Mouse (Mus musculus) liver, embryonic 16.5 days (tissue): ENCODE results near the gene Sorcs2. TPM values are rescaled to one million over a fixed set of nuclear protein-coding genes. Genes with fewer than 3 reads are reported as not detected.

ENCODE experiments used
- ATAC-seq: fragments of 200-750 bp; cut with Nextera tagmentation; 2 replicates; pipeline ENCODE4 v1.8.0; 2017; ENCODE audit warnings: low read depth, mild to moderate bottlenecking, moderate number of reproducible peaks, moderate library complexity
- H3K27ac ChIP-seq: fragments of 300-500 bp; sonication (generic); 2 replicates; pipeline ENCODE4 v1.5.1; 2014; ENCODE audit warnings: mild to moderate bottlenecking, low read length
- H3K27me3 ChIP-seq: fragments of 300-500 bp; sonication (generic); 2 replicates; pipeline ENCODE4 v1.6.1; 2014; ENCODE audit warnings: low read depth, low read length, mixed read lengths; ENCODE audit not compliant: control insufficient read depth, insufficient read depth
- H3K36me3 ChIP-seq: fragments of 300-500 bp; sonication (generic); 2 replicates; pipeline ENCODE4 v1.6.1; 2014; ENCODE audit warnings: mild to moderate bottlenecking; ENCODE audit not compliant: control insufficient read depth, insufficient read depth
- H3K4me1 ChIP-seq: fragments of 300-500 bp; sonication (generic); 2 replicates; pipeline ENCODE4 v1.6.1; 2014; ENCODE audit warnings: low read depth, low read length, mixed read lengths; ENCODE audit not compliant: control insufficient read depth
- H3K4me2 ChIP-seq: fragments of 300-500 bp; sonication (generic); 2 replicates; pipeline ENCODE4 v1.6.1; 2014; ENCODE audit warnings: low read depth, low read length, mixed read lengths
- H3K4me3 ChIP-seq: fragments of 300-500 bp; sonication (generic); 2 replicates; pipeline ENCODE4 v1.5.1; 2014; ENCODE audit warnings: low read depth, mild to moderate bottlenecking, low read length
- H3K9ac ChIP-seq: fragments of 300-500 bp; sonication (generic); 2 replicates; pipeline ENCODE4 v1.6.1; 2014; ENCODE audit warnings: low read depth, low read length
- H3K9me3 ChIP-seq: fragments of 300-500 bp; sonication (generic); replicated peaks from 2 replicates; pipeline ENCODE4 v1.6.1; 2016; ENCODE audit warnings: low read length; ENCODE audit not compliant: control insufficient read depth
- WGBS: fragments of 180-500 bp; shearing (Covaris S2); extraction: QIAGEN DNeasy Blood & Tissue Kit; methylation state at CpG from one replicate; pipeline ENCODE4 v1.1.7; 2014; ENCODE audit not compliant: insufficient replicate concordance; 5-methylcytosine and 5-hydroxymethylcytosine counted together
- polyA plus RNA-seq: library from polyadenylated mRNA; unstranded; fragments of >200 nt; fragmentation: Nextera tagmentation; extraction: Ambion mirVana; gene quantifications from 2 replicates; pipeline ENCODE4 v1.2.1, GENCODE M21; 2015

Gene Sorcs2
- polyA plus RNA-seq, 1 experiment from 2014 or later = 0.99 TPM

DNA sequence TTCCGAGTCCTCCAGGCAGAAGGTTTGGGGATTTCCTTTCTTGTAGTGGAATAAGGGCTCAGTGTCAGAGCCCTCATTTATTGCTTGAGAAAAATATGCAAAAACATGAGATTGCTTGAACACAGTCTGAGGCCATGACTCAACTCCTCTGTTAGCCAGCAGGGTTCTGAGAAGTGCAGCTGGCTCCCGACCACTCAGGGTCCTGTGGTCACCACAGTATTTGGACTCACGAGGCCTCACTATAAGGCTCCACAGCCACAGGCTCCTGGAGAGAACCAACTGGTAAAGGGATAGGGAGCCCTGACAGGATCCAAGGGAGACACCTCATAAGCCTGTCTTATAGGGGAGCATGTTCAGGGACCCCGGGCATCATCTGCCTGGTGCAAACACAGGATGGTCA is 15.2 kb downstream of the Sorcs2 start:
- no peaks in the 10 kb centered on the region for H3K27me3 ChIP-seq
- no peaks in the 10 kb centered on the region for H3K4me1 ChIP-seq
- H3K27ac ChIP-seq = no peak overlapping the region
- H3K4me2 ChIP-seq = no peak overlapping the region
- H3K9me3 ChIP-seq = no peaks in the 10 kb centered on the region
- H3K36me3 ChIP-seq = no peaks in the 10 kb centered on the region
- 51% methylated on average over 4 of the region's 4 CpGs for WGBS
- ATAC-seq = no peak
- no peak overlapping the region for H3K9ac ChIP-seq
- H3K4me3 ChIP-seq = no peak overlapping the region

DNA sequence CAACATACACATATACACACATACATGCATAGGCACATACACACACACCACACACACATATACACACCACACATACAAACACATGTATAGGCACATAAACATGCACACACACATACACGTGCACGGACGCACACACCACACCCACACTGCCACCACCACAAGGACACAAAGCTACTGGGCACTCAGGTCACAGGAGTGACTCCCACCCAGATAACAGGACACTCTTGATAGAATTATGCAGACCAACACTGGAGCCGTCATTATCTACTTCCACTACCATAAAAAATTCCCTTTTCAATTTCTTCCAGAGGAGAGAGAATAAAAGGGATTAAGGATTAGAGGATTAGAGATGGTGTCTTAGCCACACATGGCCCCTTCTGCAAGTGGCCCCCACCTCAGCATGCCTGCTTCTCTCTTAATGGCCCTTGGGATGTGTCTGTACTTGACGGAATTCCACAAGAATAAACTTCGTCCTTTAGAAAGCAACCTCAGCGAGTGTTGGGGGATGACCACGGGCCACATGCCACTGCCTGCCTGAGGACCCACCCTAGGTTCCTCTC is 15.7 kb downstream of the Sorcs2 start:
- Histone ChIP-seq H3K27me3 (no peaks in the 10 kb centered on the region), H3K4me2 (no peak overlapping the region), H3K4me3 (no peak overlapping the region), H3K9me3 (no peaks in the 10 kb centered on the region), H3K36me3 (no peaks in the 10 kb centered on the region), H3K9ac (no peak overlapping the region), H3K27ac (no peak overlapping the region), H3K4me1 (no peaks in the 10 kb centered on the region)
- no peak for ATAC-seq
- WGBS = 54% methylated on average over 8 of the region's 8 CpGs

- Histone ChIP-seq H3K9ac (no peak overlapping the region), H3K27me3 (no peaks in the 10 kb centered on the region), H3K36me3 (no peaks in the 10 kb centered on the region), H3K4me2 (no peak overlapping the region), H3K4me3 (no peak overlapping the region), H3K27ac (no peak overlapping the region), H3K4me1 (no peaks in the 10 kb centered on the region), H3K9me3 (no peaks in the 10 kb centered on the region)
- WGBS = 53% methylated on average over 6 of the region's 6 CpGs
- no peak for ATAC-seq
These were observed 17.9 kb downstream of the Sorcs2 start for GRCm38 (mm10) chr5:36379938-36380511.

GRCm38 (mm10) chr5:36378370-36378738 is 19.6 kb downstream of the Sorcs2 start:
- Histone ChIP-seq H3K4me3 (no peak overlapping the region), H3K9me3 (no peaks in the 10 kb centered on the region), H3K27me3 (no peaks in the 10 kb centered on the region), H3K27ac (no peak overlapping the region), H3K9ac (no peak overlapping the region), H3K36me3 (no peaks in the 10 kb centered on the region), H3K4me1 (no peaks in the 10 kb centered on the region), H3K4me2 (no peak overlapping the region)
- ATAC-seq = no peak
- WGBS = 47% methylated on average over 2 of the region's 2 CpGs

DNA sequence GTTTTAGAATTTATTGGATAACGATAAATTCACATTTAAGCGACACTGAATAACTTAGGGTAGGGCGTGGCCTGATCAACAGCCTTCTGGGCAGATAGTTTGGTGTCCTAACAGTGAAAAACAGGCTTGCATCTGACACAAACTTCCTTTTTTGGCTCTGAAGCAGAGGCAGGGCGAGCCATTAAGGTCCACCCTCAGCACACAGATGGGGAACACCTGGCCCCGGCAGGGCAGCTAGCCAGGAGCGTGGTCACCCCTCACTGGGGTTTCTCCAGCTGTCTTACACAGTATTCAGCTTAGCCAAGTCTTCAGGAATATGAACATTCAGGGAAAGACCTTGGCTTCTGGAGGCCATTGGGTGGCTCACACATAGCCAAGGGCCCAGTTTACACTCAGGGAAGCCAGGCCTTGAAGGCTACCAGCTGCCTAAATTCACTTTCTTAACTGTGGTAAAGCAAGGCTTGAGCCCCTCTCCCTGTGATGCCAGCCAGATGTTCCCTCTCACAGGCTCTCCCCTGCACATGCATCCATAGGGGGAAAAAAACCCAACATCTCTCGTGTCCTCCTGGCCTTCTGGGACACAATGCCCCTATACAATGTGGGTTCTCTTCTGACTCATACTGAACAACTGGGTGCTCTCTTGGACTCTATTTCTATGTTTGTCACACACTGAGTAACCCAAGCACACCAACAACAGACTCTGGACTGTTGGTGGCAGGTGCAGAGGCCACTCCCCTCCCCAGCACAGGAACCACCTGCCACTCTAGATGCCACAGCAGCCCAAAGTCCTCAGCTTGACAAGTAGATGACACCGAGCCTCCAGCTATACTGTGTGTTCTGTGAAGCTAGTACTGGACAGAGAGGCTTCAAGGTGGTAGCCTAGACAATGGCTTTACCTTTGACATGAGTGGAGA is 20.2 kb downstream of the Sorcs2 start:
- Histone ChIP-seq H3K36me3 (no peaks in the 10 kb centered on the region), H3K9me3 (no peaks in the 10 kb centered on the region), H3K4me2 (no peak overlapping the region), H3K9ac (no peak overlapping the region), H3K4me3 (no peak overlapping the region), H3K27me3 (no peaks in the 10 kb centered on the region), H3K4me1 (no peaks in the 10 kb centered on the region), H3K27ac (peak overlapping the region; percentile 45; the same call in 1 of the 2 replicates)
- 39% methylated on average over 8 of the region's 8 CpGs for WGBS
- no peak for ATAC-seq

GRCm38 (mm10) chr5:36375886-36376285 is 22.1 kb downstream of the Sorcs2 start:
- ATAC-seq = no peak
- H3K27ac ChIP-seq = no peak overlapping the region

DNA sequence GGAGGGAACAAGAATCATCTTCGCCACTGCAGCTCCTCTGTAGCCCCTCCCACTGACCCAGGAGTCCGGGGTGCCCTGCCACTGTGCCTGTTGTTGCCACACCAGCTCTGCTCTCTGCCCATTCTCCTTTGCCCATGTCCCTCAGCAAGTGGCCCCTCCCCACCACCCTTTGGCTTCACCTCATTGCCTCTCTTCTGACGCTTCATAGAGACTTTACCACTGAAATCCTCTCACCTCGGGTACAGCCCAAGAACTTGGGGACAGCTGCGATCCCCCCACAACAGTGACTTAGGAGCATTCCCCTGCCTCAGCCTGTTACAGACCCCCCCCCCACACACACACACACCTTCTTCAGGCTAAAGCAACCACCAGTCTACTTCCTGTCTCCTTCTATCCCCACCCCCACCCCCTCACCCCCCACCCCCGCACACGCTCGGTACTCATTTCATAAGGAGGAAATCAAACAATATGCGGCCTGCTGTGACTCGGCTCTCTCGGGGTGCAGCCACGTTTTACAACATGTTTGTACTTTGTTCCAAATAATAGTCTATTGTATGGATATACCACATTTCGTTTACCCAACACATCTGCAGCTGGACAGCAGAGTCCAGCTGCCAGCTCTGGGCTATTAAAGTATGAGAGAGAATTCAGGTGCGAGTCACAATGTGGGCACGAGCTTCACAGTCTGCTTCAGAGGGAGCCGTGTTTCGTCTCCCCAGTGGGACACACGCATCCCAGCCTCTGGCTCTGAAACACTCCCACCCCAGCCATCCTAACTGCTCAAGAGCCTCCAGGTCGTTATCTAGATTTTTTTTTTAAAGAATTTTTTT is 23.5 kb downstream of the Sorcs2 start:
- H3K4me2 ChIP-seq = no peak overlapping the region
- H3K36me3 ChIP-seq = no peaks in the 10 kb centered on the region
- no peak for ATAC-seq
- WGBS = 42% methylated on average over 19 of the region's 19 CpGs
- no peak overlapping the region for H3K9ac ChIP-seq
- no peak overlapping the region for H3K27ac ChIP-seq
- no peaks in the 10 kb centered on the region; the same call in 1 of the 2 replicates for H3K4me1 ChIP-seq
- H3K4me3 ChIP-seq = no peak overlapping the region
- no peaks in the 10 kb centered on the region for H3K27me3 ChIP-seq
- no peaks in the 10 kb centered on the region for H3K9me3 ChIP-seq

More at GRCm38 (mm10) chr5:36375886-36376285, 22.1 kb downstream of the Sorcs2 start:
- Histone ChIP-seq H3K4me2 (no peak overlapping the region), H3K4me1 (no peaks in the 10 kb centered on the region), H3K9me3 (no peaks in the 10 kb centered on the region), H3K27me3 (no peaks in the 10 kb centered on the region), H3K36me3 (no peaks in the 10 kb centered on the region), H3K9ac (no peak overlapping the region), H3K4me3 (no peak overlapping the region)
- 30% methylated on average over 8 of the region's 8 CpGs for WGBS

- H3K9me3 ChIP-seq = no peaks in the 10 kb centered on the region
- H3K27me3 ChIP-seq = no peaks in the 10 kb centered on the region
- no peak overlapping the region for H3K4me2 ChIP-seq
- WGBS = 21% methylated on average over 11 of the region's 11 CpGs
- no peaks in the 10 kb centered on the region for H3K36me3 ChIP-seq
- H3K4me3 ChIP-seq = no peak overlapping the region
- no peak overlapping the region for H3K9ac ChIP-seq
- peaks cover 6% of the 10 kb centered on the region for H3K4me1 ChIP-seq
- ATAC-seq = peak; percentile 53; the same call in 1 of the 2 replicates
- H3K27ac ChIP-seq = no peak overlapping the region; the same call in 1 of the 2 replicates
These were observed 24.6 kb downstream of the Sorcs2 start for GRCm38 (mm10) chr5:36373246-36373891.
